Mouse (Mus musculus) G1E-ER4 (cell line): Measurements from ENCODE around the gene Ktn1. TPM values are rescaled to one million over a fixed set of nuclear protein-coding genes. Genes with fewer than 3 reads are reported as not detected.

Experiments
- GATA1 ChIP-seq: IDR thresholded peaks from one replicate; pipeline ENCODE4 v1.8.0; 2012; ENCODE audit warnings: low read length, inconsistent platforms
- polyA plus RNA-seq: library from polyadenylated mRNA; stranded (reverse); fragments of >175 nt; gene quantifications from 2 replicates; pipeline ENCODE4 v1.2.3, GENCODE M21; 2012

The Ktn1 gene
- polyA plus RNA-seq, 1 experiment: 4.3 TPM

DNA sequence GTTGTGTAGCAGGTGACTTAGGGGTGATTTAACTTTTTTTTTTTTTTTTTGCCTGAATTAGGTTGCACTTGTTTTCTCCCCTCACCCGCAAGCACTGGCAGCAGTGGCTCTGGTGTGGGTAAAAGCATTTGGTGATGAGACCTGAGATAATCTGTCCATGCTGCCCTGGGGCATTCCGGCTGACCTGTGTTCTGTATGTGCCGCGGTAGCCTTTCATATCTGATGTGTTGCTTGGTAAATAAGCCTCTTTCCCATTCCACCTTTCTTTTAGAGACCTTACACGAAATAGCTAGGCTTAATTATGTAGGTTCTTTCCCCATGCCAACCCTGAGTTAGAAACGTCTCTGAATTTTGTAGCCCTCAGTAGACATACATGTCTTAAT is 2.1 kb downstream of the Ktn1 start:
- TF ChIP-seq GATA1: no peak

GRCm38 (mm10) chr14:47651272-47651671 is 3.0 kb downstream of the Ktn1 start:
- TF ChIP-seq GATA1: no peak

GRCm38 (mm10) chr14:47655444-47655843 is 7.2 kb downstream of the Ktn1 start:
- no peak for TF ChIP-seq GATA1

GRCm38 (mm10) chr14:47663844-47664469 is 15.7 kb downstream of the Ktn1 start:
- TF ChIP-seq GATA1: no peak

DNA sequence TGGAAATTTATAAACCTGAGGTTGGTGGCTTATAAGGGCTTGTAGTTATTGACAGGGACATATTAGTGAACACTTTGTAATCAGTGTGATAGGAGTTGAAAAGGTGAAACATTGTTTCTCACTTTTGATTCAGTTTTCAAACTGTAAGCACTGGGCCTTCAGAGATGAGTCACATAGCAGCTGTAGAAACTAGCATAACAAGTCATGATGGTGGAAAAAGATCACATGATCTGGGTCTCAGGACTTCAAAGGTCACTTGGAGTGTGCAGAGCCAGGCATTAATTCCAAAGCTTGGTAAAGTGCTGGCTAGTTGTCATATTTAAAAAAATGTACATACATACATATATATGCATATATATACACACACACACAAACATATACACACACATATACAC is 16.2 kb downstream of the Ktn1 start:
- no peak for TF ChIP-seq GATA1

DNA sequence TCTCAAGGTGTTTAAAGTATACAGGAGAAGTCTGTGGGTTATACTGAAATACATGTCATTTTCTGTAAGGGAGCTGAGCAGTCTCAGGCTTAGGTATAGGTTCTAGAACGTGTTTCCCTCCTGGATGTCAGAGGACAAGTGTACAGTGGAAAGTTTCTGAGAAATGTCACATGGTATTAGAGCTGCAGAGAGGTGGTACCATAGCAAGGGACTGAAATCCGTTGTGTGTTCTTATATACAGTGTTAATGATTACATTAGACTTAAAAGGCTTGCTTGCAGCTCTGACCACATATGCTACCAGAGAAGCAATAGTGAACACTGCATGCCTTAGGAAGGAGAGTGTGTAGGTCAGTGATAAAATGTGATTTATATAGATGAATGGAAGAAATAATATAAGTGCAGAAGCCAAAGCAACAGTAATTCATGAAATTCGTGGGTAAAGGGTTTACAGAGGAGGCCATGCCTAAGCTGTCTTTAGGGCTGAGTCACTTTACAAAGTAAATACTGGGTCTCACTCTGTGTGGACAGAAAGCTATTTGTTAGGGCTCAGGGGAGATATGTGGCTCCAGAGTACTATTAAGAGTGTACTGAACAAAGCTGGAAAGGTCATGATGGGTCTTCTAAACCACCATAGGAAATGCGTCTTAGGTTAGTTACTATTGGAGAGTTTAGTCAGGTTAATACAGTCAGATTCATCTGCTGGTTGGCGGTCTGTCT is 17.0 kb downstream of the Ktn1 start:
- no peak for TF ChIP-seq GATA1

GRCm38 (mm10) chr14:47668096-47668495 is 19.8 kb downstream of the Ktn1 start:
- no peak for TF ChIP-seq GATA1

DNA sequence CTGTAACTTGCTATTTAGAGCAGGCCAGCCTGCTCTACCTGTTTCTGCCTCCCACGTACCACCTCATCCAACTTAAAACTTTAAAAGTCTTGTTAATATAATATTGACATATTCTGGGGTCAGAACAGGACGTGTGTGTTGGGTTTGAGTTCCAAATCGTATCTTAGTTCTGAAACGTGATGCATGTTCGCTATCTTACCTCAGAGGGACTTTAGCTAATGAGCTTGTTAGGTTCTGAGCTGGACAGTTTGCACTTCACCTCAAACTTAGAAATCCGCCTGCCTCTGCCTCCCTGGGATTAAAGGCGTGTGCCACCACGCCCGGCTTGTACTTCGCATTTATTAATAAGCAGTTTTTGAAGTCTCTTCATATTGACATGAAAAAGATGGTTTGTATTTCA is 34.6 kb downstream of the Ktn1 start:
- no peak for TF ChIP-seq GATA1

- no peak for TF ChIP-seq GATA1
These were observed 36.3 kb downstream of the Ktn1 start for GRCm38 (mm10) chr14:47684579-47684978.

- TF ChIP-seq GATA1: no peak
These were observed 50.9 kb downstream of the Ktn1 start for GRCm38 (mm10) chr14:47699126-47699525.

- no peak for TF ChIP-seq GATA1
These were observed 61.3 kb downstream of the Ktn1 start for GRCm38 (mm10) chr14:47709546-47709945.

DNA sequence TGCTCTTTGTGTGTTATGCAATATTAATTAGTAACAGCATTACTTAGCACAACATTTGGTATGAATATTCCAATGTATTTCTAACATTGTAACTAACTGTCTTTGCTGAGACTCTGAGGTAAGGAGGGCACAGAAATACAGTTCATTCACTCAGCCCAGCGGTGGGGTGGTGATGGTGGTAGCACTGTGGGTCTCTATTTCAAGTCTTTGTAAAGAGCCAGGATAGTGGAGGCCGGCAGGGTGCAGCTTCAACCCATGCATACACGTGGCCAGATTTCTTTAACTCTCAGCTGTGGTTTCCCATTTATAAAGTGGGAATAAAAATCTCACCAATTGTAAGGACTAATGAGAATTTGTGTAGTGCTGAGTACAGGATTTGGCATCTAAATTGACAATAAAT is 67.5 kb downstream of the Ktn1 start:
- TF ChIP-seq GATA1: no peak

DNA sequence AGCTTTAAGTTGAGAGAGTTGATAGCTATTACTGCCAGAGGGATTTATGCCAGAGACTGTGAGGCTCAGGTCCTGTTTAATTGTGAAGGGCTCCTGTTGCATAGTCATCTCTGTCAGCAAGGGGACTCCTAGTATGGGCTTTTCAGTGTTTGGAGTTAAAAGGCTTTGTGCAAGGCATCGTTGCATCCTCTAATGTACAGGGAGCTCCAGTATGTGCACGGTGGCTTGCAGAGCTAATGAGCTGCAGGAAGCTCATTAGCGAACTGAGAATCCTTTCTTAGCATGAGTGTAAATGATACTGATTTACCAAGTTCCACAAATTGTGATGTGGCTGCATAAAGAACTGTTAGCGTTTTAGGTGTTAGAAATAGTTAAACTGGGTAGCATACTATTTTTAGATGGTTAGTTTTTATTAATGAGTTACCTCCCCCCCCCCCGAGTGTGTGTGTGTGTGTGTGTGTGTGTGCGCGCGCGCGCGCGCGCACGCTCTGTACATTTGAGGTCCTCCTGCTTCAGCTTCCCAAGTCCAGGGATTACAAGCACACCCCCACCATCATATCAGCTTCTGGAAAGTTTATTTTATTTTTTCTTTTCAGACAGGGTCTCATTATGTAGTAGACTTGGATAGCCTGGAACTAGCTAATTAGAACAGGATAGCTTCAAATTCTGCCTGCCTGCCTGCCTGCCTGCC is 69.8 kb downstream of the Ktn1 start:
- no peak for TF ChIP-seq GATA1

- no peak for TF ChIP-seq GATA1
These were observed 71.8 kb downstream of the Ktn1 start for GRCm38 (mm10) chr14:47720023-47720422.

DNA sequence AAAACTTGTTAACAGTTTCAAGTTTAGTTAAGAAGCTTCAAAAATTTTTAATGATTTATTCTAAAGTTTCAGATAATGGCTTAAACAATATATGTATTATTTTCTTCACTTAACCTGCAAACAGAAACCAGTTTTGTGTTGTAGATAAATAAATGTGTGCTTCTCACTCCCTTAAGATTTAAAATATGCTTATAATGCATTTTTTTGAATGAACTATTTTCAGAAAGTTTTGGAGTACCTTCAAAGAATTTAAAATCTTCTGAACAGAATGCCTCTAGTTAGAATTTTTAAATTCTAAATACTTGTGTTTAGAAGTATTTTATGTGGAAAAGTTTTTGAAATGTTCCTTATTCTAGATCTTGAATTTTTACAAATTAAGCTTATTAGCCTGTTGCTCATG is 74.8 kb downstream of the Ktn1 start:
- TF ChIP-seq GATA1: no peak

DNA sequence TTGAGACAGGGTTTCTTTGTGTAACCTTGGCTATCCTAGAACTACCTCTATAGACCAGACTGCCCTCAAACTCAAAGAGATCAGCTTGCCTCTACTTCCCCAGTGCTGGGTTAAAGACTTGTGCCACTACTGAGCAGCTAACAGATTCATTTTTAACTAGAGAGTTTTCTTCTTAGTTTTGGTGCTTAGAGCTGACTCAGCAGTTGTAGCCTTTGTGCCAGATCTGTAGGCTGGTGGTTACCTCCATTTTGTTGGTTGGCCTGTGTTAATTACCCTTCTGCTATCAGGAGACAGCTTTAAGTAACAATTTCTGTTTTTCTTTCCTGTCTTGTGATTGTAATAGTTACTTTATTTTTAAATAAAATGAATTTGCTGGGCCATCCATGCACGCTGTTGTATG is 80.3 kb downstream of the Ktn1 start:
- TF ChIP-seq GATA1: no peak

GRCm38 (mm10) chr14:47735354-47735753 is 87.1 kb downstream of the Ktn1 start:
- TF ChIP-seq GATA1: no peak
